Mouse (Mus musculus) inflammation-experienced regulatory T-cells, adult 6 months (primary cell): ENCODE results near the gene Dhdh. TPM values are rescaled to one million over a fixed set of nuclear protein-coding genes. Genes with fewer than 3 reads are reported as not detected.
A peak's percentile ranks its signal among the peaks of the same experiment; 100 is the strongest.
"Not testable (repeated sequence)": the region's sequence is repeated elsewhere in the genome, so short reads cannot be mapped to it uniquely, and the experiment has no call there.

ENCODE experiments used
- ATAC-seq: one replicate; pipeline ENCODE4 v1.8.0; 2017
- polyA plus RNA-seq, 3 experiments: library from polyadenylated mRNA; unstranded; fragments of 100-300 nt; shearing (Covaris generic); gene quantifications; one replicate each; pipeline ENCODE4 v1.2.1; 2017

Dhdh gene
- polyA plus RNA-seq = 1 to 10 TPM; 1.0 to 1.1 (median 1.1) TPM

DNA sequence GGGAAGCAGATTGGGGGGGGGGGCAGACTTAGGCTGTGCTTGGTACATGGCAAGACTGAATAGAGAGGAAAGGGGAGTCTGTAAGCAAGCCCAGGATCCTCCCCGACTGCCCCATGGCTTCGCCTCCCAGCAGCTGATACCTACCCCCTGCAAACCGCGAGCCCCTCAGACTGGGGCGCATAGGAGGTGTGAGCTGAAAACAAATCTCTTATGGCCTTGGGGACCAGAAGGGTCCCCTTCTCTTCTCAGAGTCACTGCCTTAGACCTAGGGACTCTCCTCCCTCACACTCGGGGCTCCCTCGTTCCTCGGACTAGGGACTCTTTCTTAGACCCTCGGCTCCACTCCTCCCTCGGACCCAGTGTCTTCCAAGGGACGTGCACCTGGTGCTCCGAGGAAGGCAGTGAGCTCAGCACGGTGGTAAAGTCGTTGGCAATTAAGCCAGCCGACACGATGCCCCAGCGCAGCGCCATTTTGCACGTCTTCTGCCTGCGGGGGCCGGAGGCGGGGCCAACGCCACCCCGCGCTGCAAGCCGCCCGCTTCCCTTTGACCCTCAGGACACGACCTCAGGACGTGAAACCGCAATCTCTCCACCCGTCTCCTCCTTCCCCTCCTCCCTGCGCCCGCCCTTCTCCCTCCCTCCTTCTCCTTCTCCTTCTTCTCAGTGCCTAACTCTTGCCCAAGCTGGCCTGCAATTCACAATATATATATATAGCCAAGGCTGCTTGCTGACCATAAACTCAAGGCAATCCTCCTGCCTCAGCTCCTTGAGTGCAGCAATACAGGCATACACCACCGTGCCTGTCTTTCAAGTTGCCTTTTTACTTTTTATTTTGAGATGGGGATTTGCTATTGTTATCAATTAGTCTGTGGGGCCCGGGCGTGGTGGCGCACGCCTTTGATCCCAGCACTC lies at the start of gene Dhdh:
Dhdh (minus strand) TSS at position 513 of the 912 bp plus-strand sequence.
- peak; percentile 46 for ATAC-seq

DNA sequence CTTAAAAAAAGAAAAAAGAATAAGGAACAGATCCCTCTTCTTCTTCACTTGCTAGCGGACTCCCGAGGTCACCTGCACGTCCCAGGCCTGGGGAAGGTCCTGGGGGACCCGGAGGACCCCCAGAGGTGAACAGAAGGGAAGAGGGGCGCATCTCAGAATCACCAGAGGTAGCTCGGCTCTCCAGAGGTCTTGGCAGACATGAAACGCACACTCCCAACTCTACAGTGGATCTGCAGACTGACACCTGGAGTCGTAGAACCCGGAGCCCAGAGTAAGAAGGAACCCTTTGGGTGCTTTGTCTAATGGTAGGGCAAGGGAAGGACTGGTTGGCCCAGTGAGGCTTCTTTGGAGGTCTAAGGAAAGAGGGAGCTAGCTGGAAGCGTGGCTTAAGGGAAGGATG lies 49.0 kb upstream of the Dhdh start:
- ATAC-seq = no peak

DNA sequence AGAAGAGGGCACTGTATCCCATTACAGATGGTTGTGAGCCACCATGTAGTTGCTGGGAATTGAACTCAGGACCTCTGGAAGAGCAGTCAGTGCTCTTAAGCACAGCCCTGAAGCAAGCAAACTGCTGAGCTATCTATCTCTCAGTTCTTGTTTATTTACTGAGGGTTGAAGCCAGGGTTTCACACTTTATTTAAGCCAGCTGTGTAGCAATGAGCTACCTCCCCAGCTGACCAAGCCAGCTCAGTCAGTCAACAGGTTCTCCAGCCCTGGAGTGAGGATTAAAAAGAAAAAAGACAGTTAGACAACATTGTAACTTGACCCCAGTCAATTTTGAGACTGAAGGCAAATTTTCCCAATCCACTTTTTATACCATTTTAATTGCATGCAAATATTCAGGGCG lies 47.1 kb upstream of the Dhdh start:
- no peak for ATAC-seq

DNA sequence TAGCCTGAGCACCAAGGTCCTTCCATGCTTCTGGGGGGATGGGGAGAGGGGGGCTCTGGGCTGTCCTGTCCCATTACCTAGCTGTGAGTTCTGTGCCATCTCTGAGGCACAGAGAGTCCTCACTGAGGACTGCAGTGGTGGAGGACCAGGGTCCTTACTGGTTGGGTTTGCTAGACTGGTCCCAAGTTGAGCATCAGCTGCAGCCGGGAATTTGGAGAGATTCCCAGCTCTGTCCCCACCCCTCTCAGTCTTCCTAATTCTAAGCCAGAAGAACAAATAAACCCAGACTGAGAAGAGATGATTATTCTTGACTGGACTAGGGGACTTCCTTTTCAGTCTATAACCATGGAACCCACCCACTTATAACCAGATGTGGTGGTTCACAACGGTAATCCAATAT lies 42.0 kb upstream of the Dhdh start:
- ATAC-seq = no peak

DNA sequence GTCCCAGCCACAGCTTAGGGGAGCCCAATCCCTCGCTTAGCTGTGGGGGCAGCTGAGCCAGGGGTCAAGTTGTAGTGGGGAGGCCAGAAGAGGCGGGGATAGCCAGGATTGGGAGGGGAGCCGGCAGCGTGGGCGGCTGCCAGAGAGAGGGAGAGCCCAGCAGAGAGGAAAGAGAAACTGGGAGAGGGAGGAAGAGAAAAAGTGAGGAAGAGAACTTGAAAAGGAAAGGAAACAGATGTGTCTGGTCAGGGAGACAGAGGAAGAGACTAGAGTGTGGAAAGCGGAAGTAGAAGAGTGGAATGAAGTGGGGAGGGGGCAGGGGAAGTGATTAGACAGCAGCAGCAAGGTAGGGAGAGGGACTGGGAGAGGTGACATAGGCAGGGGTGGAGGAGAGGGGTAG lies 40.9 kb upstream of the Dhdh start:
- ATAC-seq = no peak

DNA sequence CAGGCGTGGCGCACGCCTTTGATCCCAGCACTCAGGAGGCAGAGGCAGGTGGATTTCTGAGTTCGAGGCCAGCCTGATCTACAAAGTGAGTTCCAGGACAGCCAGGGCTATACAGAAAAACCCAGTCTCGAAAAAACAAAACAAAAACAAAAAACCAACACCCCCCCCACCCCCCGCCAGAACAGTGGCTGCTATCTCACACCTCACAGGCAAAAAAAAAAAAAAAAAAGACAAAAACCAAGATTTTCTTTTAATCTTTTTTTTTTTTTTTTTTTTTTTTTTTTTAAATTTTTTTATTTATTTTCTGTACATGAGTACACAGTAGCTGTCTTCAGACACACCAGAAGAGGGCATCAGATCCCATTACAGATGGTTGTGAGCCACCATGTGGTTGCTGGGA lies 38.6 kb upstream of the Dhdh start:
- ATAC-seq = not testable (repeated sequence)

DNA sequence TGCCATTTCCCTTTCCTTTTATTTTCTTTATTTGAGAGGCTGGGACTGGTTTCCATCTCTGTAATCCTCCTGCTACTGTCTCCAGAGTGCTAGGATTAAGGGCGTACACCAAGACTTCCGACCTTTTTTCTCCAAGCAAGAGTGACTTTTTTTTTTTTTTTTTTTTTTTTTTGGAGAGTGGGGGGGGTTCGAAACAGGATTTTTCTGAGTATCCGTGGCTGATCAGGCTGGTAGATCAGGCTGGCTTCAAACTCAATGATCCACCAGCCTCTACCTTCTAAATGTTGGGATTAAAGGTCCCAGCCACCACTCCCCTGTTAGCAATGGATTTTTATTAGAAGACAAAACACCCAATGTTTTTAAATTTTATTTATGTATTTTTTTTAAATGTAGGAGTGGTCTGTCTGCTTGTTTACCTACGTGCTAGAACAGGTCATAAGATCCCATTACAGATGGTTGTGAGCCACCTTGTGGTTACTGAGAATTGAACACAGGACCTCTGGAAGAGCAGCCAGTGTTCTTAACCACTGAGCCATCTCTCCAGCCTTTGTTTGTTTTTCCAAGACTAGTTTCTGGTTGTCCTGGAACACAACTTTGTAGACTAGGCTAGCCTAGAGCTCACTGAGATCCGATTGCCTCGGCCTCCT lies 38.0 kb upstream of the Dhdh start:
- no peak for ATAC-seq

DNA sequence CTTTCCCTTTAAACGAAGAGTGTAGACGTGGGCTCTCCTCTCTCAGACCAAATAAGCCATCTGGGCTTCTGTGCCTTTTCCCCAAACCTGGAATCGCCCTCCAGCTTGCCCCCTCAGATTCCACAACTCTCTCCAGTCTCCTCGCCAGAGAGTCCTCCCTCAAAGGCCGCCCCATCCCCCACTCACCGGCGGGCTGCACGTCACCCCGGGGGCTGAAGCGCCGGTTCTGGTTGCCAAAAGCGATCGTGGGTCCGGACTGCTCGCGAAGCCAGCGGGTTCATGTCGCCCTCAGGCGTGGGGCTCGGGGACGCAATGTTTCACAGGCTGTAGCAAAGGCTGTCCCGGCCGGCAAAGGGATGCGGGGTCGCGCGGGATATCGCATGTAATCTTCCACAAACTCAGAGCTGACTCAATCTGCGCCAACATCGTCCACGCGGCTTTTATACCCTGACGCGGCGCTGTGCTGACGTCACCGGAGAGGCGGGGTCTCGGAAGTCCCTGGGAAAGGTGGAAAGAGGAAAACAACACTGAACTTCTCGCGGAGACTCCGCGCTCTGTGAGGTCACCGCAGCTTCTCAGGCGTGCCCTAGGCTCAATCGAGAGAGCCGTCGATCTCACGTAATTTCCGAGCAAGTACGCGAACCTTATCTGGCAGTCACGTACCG lies 37.3 kb upstream of the Dhdh start, which contains the start of the genes Ppp1r15a and Plekha4:
Ppp1r15a (minus strand) TSS at position 460 of the 665 bp plus-strand sequence.
Plekha4 (plus strand) TSS at position 522 of the 665 bp plus-strand sequence.
- peak; percentile 81 for ATAC-seq

DNA sequence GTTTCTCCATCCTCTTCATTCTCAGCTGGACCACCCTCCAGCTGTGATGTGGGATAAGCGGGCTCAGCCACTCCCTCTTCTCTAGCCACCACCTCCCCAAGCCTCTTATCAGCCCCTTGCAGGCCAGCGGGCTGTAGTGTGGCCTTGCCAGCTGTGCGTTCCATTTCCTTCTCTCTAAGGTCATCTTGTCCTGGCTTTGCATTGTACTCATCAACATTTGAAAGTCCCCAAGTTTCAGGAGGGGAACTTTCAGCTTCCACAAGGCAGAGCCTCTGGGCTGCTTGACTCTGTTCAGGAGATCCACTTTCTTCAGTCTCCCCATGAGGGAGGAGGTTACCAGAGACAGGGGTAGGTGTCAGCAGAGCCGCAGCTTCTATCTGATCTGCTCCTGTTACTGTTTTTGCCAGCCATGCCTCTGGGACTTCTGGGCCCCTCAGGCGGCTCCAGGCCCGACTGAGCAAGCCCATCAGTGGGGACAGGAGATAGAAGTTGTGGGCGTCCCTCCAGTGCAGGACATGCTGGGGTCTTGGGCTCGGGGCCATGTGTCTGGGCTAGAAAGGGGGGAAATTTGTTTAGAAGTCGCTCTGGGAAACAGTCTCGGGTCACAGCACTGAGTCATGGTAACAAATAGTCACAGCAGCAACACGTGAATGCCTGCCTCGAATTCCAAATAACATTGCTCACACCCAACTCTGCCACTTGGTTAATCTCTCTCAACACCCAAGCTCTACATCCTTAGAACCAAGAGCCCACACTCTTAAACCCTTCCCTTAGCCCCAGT lies 36.4 kb upstream of the Dhdh start:
- ATAC-seq = no peak

DNA sequence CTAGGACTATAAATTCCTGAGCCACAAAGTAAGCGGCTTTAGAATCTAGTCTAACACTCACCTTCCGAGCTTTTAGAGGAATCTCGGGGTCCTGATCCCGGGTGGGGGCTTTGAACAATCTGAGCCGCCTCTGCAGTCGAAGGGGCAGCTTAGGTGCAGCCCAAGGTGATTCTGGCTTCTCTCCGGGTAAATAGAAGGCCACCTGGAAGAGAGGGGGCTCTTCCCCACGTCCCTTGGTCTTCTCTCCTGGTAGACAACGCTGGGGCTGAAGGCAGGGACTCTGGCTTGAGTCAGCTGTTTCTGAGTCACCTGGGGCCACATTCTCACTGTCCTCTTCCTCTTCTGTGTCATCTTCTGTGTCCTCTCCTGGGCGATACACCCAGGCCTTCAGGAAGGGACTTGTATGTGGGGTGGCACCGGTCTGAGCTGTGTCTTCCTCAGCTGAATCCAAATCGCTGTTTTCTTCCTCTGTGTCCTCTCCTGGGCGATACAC lies 35.1 kb upstream of the Dhdh start:
- no peak for ATAC-seq

DNA sequence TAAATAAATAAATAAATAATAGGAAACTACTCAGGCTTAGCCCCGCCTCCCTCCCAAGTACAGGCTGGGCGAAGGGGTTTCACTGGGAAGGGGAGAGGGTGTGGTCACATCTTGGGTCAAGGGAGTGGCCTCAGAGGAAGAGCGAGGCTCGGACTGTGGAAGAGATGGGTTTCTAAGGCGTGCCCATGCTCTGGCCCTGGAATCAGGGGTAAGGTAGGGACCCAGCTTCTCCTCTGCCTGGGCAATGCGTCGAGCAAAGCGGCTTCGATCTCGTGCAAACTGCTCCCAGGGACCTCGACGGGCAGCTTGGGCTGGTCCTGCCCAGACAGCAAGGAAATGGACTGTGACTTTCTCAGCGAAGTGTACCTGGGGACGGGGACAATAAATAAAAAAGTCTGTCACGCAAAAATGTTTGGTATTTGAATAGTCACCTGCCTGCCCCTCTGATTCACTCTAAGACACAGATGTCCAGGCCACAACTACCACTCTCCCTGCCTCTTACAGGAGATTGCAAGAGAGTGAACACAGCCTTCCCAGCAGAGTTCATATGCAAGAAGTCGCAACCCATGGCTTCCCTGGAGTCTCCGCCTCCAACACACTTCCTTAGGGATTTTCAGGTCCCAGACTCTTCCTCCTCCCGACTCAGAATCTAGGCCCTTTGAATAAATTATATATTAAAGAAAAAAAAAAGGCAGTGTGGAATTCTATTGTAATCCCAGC lies 34.5 kb upstream of the Dhdh start:
- no peak for ATAC-seq

DNA sequence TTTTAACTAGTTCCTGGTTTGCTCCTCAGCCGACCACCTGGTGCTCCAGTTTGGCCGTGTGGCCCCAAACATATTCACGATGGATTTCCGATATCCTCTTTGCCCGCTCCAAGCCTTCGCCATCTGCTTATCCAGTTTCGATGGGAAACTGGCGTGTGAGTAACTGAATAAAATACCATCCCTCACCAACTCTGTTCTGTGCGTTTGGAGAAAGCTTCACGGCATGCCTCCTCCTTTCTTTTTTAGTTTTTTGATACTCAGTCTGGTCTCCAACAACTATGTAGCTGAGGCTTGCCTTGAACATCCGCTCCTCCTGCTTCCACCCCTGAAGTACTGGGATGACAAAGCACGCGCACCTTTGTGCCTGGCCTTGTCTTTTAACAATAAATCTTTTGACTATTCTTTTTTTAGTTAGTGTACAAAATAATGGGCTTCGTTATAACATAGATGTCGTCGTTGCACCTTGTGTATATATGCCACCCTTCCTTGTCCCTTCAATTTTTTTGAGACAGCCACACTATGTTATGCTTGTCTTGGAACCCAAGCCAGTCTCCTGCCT lies 33.7 kb upstream of the Dhdh start:
- no peak for ATAC-seq

DNA sequence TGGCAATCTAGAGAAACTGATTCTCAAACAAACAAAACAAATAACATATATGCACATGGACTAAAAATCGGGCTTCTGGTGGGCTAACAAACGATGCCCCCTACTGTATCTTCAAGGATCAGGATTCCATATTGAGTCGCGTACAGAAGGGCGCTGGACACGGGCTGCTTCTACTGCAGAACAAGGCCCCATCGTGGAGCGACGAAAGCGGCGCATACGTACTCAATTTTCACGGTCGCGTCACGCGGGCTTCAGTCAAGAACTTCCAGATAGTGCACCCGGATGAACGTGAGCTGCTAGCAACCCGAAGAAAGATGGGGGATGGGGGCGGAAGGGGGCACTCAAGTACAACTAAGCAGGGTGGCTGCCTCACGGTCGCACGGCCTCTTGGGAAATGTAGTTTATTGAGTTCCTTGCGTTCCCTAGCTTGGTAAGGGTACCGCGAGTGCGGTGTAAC lies 33.2 kb upstream of the Dhdh start:
- peak; percentile 61 for ATAC-seq

DNA sequence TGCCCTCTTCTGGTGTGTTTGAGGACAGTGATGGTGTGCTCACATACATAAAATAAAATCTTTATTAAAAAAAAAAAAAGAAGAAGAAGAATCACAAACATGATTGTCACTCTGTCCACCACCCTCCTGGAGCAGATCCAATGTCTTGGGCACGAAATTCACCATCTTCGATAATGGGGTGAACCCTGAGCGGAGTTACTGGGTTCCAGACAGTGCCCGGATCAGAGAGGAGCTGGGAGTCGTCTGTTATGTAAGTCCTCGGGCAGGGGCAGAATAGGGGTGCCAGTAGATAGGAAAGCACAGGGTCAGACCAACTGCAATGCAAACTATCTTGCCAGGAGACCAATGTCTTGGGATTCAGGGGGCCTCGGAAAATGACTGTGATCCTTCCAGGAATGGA lies 32.0 kb upstream of the Dhdh start:
- no peak for ATAC-seq

DNA sequence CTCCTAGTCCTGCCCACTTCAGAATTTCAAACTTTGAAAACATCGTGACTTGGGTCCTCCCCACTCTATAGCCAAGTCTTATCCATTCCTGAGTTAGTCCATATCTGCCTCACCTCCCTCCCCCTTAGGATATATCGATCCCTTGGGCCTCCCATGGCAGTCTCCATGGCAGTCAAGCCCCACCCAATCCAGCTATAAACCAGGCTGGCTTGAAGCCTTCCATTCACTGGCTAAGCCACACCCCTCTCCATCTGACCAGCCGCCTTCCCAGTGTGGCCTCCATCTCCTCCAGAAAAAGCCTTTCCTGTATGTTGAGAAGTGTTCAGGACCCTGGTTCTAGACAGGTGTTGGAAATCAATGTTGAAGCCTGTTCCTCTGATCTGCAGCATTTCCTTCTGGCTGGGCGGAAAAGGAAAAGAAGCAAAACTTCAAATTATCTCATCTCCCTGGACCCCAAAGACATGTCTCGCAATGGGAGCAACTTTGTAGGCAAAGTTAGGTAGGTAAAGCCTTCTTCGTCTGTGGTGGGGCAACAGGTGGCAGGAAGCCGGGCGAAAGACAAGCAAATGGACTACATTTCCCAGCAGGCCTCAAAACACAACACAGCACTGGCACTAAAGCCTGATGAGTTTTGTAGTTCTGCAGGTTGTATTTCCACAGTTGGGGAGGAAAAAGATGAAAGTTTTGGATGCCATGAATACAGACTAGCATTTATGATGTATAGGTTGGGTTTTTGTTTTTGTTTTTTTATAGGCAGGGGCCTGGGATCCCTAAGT lies 30.9 kb upstream of the Dhdh start:
- no peak for ATAC-seq

DNA sequence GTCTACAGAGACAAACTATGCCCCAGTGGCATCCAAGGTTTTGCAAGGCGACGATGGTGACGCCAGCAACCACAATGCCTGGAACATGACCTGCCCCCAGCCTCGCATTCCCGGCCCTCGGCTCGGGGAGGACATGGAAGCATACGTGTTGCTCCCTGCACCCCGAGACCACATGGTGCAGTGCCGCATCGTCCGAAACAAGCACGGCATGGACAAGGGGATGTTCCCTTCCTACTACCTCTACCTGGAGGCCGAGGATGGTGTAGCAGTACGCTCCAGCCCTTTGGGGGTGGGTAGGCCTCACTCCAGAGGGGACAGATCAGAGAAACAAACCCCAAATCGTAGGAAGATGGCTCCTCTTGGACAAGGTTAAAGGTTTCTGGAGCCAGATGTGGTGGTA lies 30.0 kb upstream of the Dhdh start:
- no peak for ATAC-seq

DNA sequence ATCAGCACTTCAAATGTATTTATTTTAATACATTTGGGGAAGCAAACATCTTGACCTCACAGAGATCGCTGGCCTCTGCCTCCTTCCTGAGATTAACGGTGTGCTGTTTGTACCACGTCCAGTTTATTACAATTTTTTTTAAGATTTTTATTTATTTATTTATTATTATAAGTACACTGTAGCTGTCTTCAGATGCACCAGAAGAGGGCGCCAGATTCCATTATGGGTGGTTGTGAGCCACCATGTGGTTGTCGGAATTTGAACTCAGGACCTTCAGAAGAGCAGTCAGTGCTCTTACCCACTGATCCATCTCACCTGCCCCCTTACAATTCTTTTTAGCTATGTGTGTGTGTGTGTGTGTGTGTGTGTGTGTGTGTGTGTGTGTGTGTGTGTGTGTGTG lies 28.2 kb upstream of the Dhdh start:
- ATAC-seq = not testable (repeated sequence)

DNA sequence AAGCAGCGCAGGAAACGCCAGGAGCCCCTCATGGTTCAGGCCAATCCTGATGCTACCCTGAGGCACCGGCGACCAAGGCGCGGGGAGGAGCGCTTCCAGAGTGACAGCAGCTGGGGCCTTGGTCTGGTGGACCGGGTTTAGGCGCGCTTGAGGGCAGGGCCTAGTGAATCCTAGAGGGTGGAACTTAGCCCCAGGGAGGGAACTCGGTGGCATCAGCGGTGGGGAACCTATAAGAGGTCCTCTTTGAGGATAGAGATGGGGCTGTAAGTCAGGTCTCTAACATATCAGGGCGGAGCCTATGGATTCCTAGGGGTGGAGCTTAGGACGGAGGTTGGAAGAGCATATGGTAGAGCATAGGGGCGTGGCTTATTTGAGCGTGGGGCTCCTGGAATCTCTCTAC lies 26.8 kb upstream of the Dhdh start:
- no peak for ATAC-seq

DNA sequence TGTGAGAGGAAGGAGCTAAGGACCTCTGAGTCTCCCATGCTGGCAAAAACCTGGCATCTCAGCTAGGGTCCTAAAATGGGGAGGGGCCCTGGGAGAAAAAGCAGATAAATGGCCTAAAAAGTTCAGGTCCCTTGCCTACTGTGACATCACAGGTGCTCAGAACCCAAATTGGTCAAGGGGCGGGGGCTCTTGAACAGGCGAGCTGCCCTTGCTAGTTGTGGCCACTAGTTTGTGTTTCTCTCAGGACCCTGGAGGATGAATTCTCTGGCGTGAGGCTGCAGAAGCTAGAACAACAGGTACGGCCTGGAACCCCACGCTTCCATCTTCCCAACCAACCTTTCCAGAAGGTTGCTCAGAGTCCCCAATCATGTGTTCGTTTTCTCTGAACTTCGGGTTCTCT lies 25.8 kb upstream of the Dhdh start:
- ATAC-seq = no peak
